ENCODE assay signal across 8 mouse cellular contexts in genomic region chr13:75798413-75799302, GRCm38 (mm10). TPM values are rescaled to one million over a fixed set of nuclear protein-coding genes. Genes with fewer than 3 reads are reported as not detected.
DNase-seq lines count a peak whose midpoint lies in the region; ATAC-seq lines count a peak whose summit lies in the region.

No protein-coding gene starts in this region.

- 63% methylated on average over 7 of the region's 7 CpGs for WGBS in liver, embryonic 15.5 days (ENCODE audit: insufficient replicate concordance)

- H3K27me3 ChIP-seq in liver, embryonic 15.5 days, result no peaks in the 10 kb centered on the region

- peaks cover 15% of the 10 kb centered on the region for H3K4me1 ChIP-seq in liver, embryonic 15.5 days (replicated peaks)

- peak overlapping the region; percentile 65 for H3K27ac ChIP-seq in liver, embryonic 15.5 days (replicated peaks)

- no peak overlapping the region for H3K9ac ChIP-seq in liver, embryonic 15.5 days

- H3K9me3 ChIP-seq in liver, embryonic 15.5 days (replicated peaks), result no peaks in the 10 kb centered on the region

- no peak for ATAC-seq in liver, embryonic 15.5 days (ENCODE audit: insufficient read depth)

- no peaks in the 10 kb centered on the region; the same call in 1 of the 2 replicates for H3K36me3 ChIP-seq in liver, embryonic 15.5 days (replicated peaks)

- no peak overlapping the region for H3K4me2 ChIP-seq in liver, embryonic 15.5 days

- peak; percentile 4 to 7 for DNase-seq in cerebellum, postnatal 14 days
- DNase-seq in cerebellum, postnatal 25 days, result no peak
- DNase-seq in urinary bladder, postnatal 25 days (ENCODE audit: low spot score), result peak; percentile 20
- DNase-seq in urinary bladder, adult 2 months (ENCODE audit: low spot score), result no peak
- peak; percentile 44 for DNase-seq in yolk sac, embryonic 10.5 days (ENCODE audit: low spot score)
- no peak for DNase-seq in cerebellum, adult 9-10 months
- no peak for DNase-seq in gastrocnemius, postnatal 10 days

- no peak overlapping the region for H3K4me3 ChIP-seq in liver, embryonic 15.5 days (replicated peaks)

RNA-seq across cellular contexts. Expression of gene Glrx, which starts 41.0 kb away (rescaled TPM):
- 64.4 and 65.9 TPM in 2 replicates for polyA plus RNA-seq in urinary bladder, adult 2 months (2012; rRNA removed)
- 45.5 and 47.3 TPM in 2 replicates for polyA plus RNA-seq in liver, embryonic 15.5 days (2015; fragmentation: Nextera tagmentation; extraction: Ambion mirVana)
- total RNA-seq in gastrocnemius, postnatal 10 days (2021), result 10 to 100 TPM; 35.2 to 36.7 TPM

Comparison
In these comparisons a context has a peak if more than half of its experiments do, and no peak if none do; other contexts are left out.
1. DNase-seq: peak in cerebellum, postnatal 14 days (2 of 2), urinary bladder, postnatal 25 days (single experiment) and yolk sac, embryonic 10.5 days (single experiment); none in cerebellum, postnatal 25 days (0 of 2), urinary bladder, adult 2 months (single experiment), cerebellum, adult 9-10 months (single experiment) and gastrocnemius, postnatal 10 days (single experiment).